Mouse (Mus musculus) heart, postnatal 14 days (tissue): ENCODE results near the gene 9630041A04Rik. TPM values are rescaled to one million over a fixed set of nuclear protein-coding genes. Genes with fewer than 3 reads are reported as not detected.

ENCODE experiments used
- DNase-seq, 2 experiments: peaks; one replicate each; pipeline ENCODE4 v3.0.0; 2021 to 2022
- intact Hi-C: fragments of 180-260 bp; cut with DNase I; formaldehyde crosslinking; loops from one replicate; pipeline ENCODE4 v1.15.1; 2025
- total RNA-seq, 2 experiments: library from RNA; stranded (reverse); gene quantifications; 2 replicates each; pipeline ENCODE4 v1.2.3; 2021

9630041A04Rik gene
- total RNA-seq, 2 experiments from 2014 or later: not detected

DNA sequence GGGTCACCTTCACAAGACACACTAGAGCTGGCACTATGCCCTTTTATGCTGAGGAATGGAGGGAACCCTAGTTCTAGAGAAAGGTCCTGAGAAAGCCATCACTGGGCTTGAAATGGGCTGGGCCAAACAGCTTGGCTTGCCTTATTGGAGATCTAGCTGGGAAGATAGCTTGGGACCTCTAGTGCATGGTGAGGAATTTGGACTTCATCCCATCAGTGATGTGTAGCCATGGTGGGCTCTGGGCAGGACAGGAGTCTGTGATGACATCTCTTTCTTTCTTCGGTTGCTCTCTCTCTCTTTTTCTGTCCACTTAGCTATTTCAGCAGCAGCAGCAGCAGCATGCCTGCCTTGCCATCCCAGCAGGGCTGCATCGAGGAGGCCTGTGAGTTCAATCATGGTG lies 53.4 kb downstream of the 9630041A04Rik start:
- no peak for DNase-seq
- intact Hi-C loops: no loop called here

DNA sequence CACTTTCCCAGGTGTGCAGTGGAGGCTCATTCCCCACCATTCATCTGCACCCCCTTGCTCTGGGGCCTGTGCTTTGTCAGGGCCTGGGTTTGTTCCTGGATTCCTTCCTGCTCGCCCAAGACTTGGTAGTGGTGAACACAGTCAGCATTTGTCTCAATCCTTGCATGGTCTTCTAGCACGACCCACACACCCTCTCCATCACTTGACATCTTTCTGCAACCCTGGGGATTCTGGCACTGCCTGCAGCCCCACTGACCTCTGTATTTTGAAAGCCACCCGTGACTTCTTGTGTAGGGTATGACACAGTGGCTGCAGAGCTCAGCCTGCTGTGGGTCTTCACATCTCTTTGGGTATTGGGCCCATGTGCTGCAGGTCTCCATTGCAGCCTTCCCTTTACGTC lies 57.1 kb downstream of the 9630041A04Rik start:
- intact Hi-C loops: no loop called here
- no peak for DNase-seq

DNA sequence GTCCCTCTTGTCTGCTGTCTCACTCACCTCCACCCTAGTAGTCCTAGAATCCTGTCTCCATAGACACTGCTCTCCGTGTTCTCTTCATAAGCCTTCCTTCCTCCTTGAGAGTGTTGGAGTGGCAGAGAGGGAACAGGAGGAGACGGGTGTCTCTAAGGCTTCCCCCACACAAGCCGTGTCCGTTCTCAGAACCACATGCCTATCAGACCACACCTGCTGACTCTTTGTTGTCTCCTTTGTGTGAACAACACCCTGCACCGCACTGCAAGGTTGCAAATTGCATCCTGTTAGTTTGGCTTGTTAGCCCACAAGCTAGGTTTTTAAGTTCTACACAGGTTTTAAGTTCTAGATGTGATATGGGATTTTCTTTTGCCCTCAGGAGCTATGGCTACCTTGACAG lies 57.7 kb downstream of the 9630041A04Rik start:
- intact Hi-C loops: no loop called here
- no peak for DNase-seq

DNA sequence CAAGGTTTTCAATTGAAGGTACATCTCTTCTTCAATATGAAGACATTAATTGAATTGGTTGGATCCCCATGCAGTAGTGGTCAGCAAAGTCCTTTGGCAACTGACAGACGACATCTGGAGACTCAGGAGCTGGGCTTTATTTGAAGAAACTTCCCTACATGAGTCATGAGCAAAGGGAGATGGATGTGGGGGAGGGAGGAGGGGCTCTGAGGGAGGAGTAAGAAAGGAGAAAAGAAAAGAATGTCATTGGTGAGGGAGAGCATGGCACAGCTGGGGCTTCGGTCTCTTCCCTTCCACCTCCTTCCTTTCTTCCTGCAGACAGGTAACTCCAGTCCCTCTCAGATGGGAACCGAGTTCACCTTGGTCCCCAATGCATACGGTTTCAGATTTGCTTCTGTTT lies 61.2 kb downstream of the 9630041A04Rik start:
- intact Hi-C loops: no loop called here
- DNase-seq: peak in 1 of 2 experiments; percentile 10

DNA sequence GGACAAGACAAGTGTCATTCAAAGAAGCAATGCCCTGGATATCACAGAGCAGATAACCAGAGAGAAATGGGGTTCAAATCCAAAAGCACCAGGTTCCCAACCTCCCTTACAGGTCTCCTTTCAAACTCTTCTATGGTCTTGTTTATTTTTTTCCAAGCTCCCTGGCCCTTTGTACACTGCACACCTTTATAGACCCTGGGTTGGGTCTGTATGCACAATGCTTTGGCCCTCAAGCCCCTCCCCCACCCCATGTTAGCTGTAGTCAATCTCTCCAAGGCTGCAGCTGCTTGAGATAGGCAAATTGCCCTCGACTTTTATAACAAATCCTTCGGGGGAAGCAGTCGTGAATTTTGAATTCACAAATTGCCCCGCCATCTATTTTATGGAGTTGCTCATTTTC lies 63.2 kb downstream of the 9630041A04Rik start:
- intact Hi-C loops: no loop called here
- DNase-seq: no peak

DNA sequence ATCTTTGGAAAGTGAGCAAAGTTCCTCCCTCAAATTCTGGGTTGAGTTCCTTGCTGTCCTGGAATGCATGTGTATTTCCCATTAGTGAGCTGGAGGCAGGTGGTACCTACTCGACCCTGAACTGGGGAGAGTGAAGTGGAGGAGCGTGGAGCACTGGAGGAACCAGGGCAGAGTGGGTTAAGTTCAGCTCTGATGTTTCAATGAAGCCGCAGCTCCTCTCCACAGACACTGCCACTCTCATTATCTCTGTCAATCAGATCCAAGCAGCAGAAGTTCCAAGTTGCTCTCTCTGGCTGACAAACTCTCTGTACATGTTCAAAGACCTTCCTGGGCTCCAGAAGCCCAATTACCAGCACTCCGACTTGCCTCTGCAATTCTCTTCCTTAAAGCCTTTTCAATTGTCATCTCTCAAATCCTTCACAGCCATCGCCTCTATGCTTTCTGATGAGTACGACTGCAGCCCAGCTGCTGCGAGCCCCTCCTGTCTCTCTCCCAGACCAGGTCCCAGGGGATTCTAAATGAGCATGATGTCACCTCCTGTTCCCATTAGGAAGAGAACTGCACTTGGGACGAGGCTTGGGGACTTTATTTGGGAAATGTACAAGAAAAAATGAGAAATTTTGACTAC lies 72.4 kb downstream of the 9630041A04Rik start:
- intact Hi-C loops: no loop called here
- DNase-seq: peak in 1 of 2 experiments; percentile 35

DNA sequence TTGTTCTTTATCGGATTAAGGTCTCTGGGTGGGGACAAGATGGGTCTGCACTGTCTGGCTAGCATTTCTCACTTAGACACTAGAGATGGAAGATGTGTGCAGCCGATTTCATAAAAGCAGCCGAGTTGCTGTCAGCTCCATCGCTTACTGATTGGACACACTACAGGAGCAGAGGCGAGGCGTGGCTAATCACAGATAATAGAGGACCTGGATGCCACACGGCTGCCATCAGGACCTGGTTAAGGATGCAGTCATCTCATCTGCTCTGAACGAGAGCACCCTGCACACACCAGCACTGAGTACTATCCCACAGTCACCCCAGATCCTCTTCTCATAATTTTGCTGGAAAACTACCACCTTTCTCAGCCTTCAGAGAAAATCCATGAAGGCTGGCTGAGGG lies 73.2 kb downstream of the 9630041A04Rik start:
- no peak for DNase-seq
- intact Hi-C loops: no loop called here

DNA sequence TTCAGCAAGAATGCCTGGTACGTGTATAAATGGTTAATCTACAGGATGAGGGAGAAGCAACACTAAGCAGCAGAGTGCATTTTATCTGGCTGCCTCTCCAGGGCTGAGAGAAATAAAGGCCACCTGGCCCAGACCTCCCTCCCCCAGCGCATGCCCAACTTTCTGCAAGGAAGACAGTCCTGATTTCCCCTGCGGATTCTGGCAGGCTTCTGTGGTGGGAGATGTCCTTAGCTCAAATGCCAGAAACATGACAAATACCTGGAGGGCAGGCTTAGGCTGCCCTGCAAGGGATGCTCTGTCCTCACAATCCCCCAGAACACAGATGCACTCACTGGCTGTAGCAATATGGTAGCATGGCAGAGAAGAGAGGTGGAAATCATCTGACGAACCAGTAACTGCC lies 76.4 kb downstream of the 9630041A04Rik start:
- no peak for DNase-seq
- intact Hi-C loops: no loop called here

DNA sequence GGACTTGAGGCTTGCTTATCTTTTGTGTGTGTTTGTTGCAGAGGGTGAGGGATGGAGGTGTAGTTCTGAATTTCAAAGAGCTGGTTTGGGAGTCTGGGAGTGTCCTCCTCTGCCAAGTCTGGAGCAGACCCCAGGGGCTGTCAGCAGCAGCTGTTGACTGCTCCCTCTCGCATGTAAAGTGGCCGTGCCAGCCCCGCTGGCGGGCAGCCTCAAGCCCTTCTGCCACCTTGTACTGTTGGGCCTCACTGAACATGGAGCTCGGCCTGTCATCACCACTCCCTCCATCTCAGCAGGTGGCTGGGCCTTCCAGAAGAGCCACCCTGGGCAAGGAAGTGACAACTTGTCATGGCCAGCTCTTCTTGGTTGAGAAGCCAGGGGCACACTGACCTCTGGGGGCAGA lies 77.4 kb downstream of the 9630041A04Rik start:
- intact Hi-C loops: no loop called here
- DNase-seq: peak in 1 of 2 experiments; percentile 10

DNA sequence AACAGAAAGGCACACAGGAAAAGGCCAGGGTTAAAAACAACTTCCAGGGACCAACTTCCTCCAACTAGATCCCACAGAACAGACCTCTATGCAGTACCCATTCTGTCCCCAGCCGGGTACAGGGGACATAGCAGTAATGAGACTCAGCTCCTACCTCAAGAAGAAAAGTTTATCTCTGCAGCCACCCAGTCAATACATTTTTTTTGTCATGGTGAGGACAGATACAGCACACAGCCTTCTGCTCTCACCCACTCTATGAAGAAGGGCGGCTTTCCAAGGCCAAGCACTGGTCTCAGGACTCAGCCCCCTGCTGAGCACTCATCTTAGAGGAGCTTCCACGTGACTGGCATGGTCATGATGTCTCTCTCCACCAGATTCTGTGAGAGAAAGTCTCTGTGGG lies 78.5 kb downstream of the 9630041A04Rik start:
- DNase-seq: no peak
- intact Hi-C loops: no loop called here

DNA sequence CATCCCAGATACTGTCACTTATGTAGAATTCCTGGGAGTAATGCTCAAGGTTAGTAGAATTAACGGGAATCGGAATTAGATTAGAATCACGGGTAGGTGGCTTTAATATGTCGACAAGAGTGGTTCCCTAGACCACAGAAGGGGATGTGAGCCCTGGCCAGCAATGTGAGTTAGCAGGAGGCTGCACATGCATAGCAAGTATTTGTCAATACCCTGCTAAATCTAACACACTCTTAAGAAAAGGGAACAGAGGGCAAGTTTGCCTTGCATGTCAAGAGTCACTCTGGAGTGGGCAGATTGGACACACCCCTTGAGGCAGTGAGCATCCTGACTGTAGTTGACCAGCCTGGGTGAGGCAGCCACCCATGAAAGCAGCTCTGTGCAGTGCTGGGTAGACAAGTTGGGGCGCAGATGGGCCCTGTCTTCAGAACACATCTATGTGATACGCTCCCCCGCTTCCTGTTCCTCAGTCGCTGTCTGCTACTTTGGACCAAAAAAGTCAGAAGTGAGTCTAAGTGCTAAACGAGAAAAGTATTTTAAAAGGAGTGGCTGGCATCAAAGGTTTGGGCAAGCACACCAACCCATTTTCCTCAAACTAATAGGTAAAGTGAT lies 80.5 kb downstream of the 9630041A04Rik start:
- intact Hi-C loops: no loop called here
- no peak for DNase-seq

DNA sequence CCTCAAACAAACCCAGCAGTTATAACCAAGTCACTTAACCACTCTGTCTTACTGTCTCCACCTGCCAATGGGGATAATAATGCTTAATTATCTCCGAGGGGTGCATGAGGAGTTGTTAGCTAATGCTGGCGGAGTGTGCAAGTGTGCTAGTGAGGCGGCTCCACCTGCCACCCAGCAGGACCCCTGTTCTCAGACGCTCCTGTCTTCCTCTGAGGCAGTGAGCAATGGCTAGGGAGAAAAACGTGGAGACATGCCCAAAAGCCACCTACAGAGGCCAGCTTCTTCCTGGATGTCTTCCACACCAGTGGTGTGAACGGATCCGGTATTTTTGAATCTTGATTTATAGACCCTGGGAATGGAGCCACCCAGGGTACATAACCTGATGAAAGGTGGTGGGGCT lies 83.7 kb downstream of the 9630041A04Rik start:
- intact Hi-C loops: no loop called here
- no peak for DNase-seq

DNA sequence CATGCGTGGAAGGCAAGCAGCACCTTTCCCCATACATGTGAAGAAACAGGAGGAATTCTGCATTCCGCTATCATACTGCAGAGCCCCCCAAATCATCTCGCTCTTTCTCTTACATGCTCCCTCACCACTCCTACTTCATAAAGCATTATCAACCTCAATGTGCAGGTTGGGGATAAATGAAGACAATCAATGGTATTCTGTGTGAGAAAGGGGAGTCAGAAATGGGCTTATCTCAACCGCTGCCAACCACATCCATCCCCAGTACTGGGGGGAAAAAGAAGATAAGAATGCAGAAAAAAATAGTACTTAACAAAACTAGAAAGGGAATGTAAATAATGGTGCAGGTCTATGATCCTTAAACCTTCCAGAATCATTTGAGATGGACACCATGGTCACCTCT lies 84.2 kb downstream of the 9630041A04Rik start:
- intact Hi-C loops: no loop called here

DNA sequence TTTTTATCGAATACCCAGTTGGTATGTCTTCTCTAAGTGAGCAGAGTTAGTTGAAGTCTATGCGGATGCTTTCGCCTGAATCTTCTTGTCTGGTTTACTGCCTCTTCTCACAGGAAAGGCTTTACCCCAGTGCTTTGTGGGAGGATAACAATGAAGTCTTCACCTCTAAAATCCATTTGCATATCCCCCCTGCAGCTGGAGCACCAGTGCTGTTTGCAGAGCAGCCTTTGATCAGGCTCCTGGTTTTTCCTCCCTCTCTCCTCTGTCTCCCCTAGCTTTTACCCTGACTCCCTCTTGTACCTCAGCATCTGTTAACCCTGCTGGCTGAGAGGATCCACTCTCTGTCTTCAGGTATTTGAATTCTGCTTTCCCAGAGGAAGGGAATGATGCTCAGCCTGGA lies 88.5 kb downstream of the 9630041A04Rik start:
- no peak for DNase-seq
- intact Hi-C loops: no loop called here

More for the DNA sequence above, 84.2 kb downstream of the 9630041A04Rik start:
- no peak for DNase-seq

DNA sequence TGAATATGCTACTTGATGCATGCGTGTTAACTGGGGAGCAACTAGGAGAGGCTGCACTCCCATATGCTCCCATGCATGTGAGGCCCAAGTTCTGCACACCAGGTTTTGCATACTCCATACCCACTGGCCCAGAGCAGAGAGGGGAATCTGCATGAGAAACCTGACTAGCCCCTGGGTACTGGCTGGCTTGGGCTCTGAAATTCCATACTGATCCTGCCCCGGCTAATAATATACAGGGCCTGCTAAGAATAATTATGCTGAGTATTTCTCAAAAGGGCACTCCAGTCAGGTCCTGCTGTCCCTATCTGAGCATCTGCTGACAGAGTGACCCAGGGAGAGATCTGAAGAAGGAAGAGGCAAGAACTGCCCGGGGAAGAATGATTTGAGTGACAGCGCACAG lies 92.9 kb downstream of the 9630041A04Rik start:
- DNase-seq: no peak

DNA sequence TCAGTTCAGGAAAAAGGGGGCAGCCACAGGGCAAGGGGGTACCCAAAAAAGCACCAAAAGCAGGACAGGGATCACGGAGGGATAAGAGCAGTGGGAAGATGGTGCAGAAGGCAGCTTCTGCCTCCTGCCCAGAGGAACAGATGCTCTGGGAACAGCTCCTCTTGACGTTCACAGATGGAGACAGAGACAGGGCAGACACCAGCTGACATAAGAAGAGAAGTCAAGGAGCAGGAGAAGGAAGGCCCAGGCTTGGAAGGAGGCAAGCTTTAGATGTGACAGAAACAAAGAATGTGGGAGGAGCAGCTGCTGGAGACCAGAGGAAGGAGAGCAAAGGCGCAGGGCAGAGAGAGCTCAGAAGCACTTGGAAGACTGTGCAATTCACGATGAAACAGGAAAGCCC lies 94.6 kb downstream of the 9630041A04Rik start:
- intact Hi-C loops: no loop called here
- DNase-seq: no peak

More for the DNA sequence above, 92.9 kb downstream of the 9630041A04Rik start:
- intact Hi-C loops: no loop called here

DNA sequence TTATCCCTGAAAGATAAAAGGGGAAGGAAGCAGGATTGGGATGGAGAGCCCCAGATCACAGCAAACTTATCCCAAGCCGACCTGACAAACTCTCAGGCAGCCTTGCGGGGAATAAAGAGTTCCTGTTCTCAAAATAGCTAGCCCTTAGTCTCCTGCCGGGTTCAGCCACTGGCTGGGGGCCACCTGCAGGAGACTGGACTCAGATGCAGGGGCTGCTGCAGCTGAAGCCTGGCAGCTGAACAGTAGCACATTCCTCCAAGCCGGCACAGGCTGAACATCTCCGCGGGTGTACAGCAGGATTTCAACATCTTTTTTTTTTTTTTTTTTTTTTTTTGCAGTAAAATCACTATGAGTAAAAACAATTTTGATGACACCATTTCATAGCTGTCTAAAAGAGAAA lies 110.2 kb downstream of the 9630041A04Rik start:
- intact Hi-C loops: no loop called here
- peak; percentile 47 to 49 for DNase-seq

DNA sequence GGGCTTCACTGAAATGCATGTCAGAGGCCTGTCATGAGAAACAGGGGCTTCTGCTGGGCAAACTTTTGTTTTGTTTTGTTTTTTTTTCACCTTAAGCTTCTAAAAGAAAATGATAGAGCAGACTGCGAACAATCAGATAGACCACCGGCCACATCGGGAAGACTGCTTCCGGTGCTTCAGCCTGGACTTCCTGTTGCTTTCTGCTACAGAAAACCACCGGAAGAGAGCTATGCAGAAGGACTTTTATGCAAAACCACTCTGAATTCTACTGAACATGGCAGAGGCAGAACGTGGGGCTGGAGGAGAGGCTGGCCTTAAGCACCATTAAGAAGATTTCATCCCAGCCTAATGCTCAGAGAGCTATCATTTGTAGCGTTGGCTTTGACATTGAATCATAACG lies 110.7 kb downstream of the 9630041A04Rik start:
- intact Hi-C loops: no loop called here
- no peak for DNase-seq

DNA sequence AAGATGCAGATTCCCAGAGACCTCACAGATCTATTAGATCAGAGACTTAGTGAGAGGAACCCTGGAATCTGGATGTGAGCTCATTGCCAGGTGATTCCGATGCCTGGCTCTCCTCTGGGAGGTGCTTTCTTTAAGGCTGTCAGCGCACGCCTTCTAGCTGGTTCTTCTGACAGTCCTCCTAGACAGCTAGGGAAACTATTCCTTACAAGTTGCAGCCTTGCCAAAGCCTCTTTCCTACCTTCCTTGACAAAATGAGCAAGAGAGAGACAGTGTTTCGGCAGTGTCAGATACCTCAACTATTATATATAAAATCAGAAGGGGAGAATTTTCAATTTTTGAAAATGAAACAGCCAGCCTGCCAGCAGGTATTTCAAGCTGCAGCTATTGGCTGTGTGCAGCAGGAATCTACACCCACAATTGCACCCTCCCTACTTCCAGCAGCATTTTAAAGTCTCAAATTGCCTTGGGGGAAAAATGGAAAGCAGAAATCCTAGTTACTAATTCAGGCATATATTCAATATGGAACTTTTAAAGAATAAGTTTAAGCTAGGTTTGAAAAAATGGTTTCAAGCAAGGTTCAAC lies 115.3 kb downstream of the 9630041A04Rik start:
- intact Hi-C loops: no loop called here
- DNase-seq: no peak

DNA sequence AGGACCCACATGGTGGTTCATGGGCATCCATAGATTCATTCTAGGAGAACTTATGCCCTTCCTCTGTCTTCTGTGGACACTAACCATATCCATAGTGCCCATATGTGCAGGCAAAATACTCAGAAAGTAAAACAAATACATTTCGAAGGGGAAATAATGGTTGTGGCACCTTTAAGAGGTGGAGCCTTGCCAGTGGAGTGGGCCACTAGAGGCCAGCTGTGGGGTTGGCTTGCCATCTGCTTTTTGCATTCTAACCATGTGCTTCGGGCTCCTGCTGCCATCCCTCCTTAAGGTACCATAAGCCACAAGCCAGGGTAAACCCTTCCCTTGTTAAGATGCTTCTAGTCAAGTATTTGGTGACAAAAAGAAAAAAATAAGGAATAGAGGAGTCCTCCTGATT lies 119.5 kb downstream of the 9630041A04Rik start:
- no peak for DNase-seq
- intact Hi-C loops: no loop called here

DNA sequence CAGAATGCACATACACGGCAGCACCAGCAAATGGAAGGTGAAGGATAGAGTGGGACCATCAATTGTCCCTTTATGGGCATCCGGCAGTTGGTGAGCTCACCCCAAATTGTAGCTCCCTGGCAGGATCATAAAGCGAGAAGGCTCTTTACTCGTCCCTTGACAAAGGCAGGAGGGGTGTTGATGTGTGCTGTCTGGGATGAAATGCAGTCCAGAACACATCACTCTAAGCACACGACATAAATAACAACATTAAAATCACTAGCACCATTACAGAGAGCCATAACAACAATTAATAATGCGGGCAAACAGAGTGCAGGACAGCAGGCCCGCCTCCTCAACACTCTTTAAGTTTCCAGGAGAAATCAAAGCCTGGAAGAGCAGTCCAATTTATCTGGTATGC lies 120.7 kb downstream of the 9630041A04Rik start:
- intact Hi-C loops: no loop called here
- DNase-seq: no peak

DNA sequence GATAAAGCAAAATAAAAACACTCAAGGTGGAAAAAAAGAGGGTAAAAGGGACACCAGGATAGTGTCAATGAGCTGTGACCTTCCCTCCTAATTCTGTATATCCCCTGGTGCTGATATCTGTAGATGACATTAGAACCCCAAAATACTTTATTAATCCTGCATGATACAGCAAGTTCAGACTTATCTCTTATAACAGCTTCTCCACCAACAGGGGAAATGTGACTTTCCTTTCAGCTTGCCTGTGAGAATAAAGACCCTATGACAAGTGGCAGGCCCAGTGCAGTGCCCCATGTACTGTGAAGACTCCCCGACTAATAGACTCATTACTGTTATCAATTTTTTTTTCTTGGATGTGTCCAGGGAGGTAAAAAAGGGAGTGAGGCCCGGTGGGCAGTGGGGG lies 125.3 kb downstream of the 9630041A04Rik start:
- DNase-seq: no peak
- intact Hi-C loops: no loop called here
